Mouse (Mus musculus) stomach, embryonic 14.5 days (tissue): Measurements from ENCODE around the gene Ablim1. TPM values are rescaled to one million over a fixed set of nuclear protein-coding genes. Genes with fewer than 3 reads are reported as not detected.

Source experiments
- ATAC-seq: fragments of 200-750 bp; cut with Nextera tagmentation; 2 replicates; pipeline ENCODE4 v1.8.0; 2017; ENCODE audit warnings: low read depth, moderate TSS enrichment; ENCODE audit not compliant: insufficient number of reproducible peaks, insufficient read depth, low FRiP score
- H3K27ac ChIP-seq: fragments of 300-500 bp; sonication (generic); 2 replicates; pipeline ENCODE4 v1.5.1; 2014; ENCODE audit warnings: mild to moderate bottlenecking, low read length, moderate library complexity, mixed read lengths
- H3K27me3 ChIP-seq: fragments of 300-500 bp; sonication (generic); 2 replicates; pipeline ENCODE4 v1.6.1; 2014; ENCODE audit warnings: low read length, control low read depth, mixed read lengths; ENCODE audit not compliant: control insufficient read depth, insufficient read depth
- H3K36me3 ChIP-seq: fragments of 300-500 bp; sonication (generic); 2 replicates; pipeline ENCODE4 v1.6.1; 2014; ENCODE audit warnings: mild to moderate bottlenecking, control low read depth, low read length, moderate library complexity, mixed read lengths; ENCODE audit not compliant: control insufficient read depth, insufficient read depth
- H3K4me1 ChIP-seq: fragments of 300-500 bp; sonication (generic); 2 replicates; pipeline ENCODE4 v1.6.1; 2014; ENCODE audit warnings: low read length, control low read depth, mixed read lengths; ENCODE audit not compliant: control insufficient read depth, insufficient read depth
- H3K4me2 ChIP-seq: fragments of 300-500 bp; sonication (generic); replicated peaks from 2 replicates; pipeline ENCODE4 v1.6.1; 2014; ENCODE audit warnings: low read depth, low read length, control low read depth
- H3K4me3 ChIP-seq: fragments of 300-500 bp; sonication (generic); 2 replicates; pipeline ENCODE4 v1.5.1; 2014; ENCODE audit warnings: low read depth, low read length, control low read depth
- H3K9ac ChIP-seq: fragments of 300-500 bp; sonication (generic); replicated peaks from 2 replicates; pipeline ENCODE4 v1.6.1; 2014; ENCODE audit warnings: low read depth, mild to moderate bottlenecking, control low read depth, low read length, moderate library complexity, mixed read lengths
- H3K9me3 ChIP-seq: fragments of 300-500 bp; sonication (generic); 2 replicates; pipeline ENCODE4 v1.6.1; 2016; ENCODE audit warnings: low read depth, low read length, control low read depth; ENCODE audit not compliant: control insufficient read depth
- WGBS: fragments of 180-500 bp; shearing (Covaris S2); extraction: QIAGEN DNeasy Blood & Tissue Kit; methylation state at CpG from one replicate; pipeline ENCODE4 v1.1.7; 2014; 5-methylcytosine and 5-hydroxymethylcytosine counted together
- polyA plus RNA-seq: library from polyadenylated mRNA; unstranded; fragments of >200 nt; fragmentation: Nextera tagmentation; extraction: Ambion mirVana; gene quantifications from 2 replicates; pipeline ENCODE4 v1.2.1, GENCODE M21; 2014

Ablim1 gene
- polyA plus RNA-seq, 1 experiment from 2014 or later, result 36.9 TPM

DNA sequence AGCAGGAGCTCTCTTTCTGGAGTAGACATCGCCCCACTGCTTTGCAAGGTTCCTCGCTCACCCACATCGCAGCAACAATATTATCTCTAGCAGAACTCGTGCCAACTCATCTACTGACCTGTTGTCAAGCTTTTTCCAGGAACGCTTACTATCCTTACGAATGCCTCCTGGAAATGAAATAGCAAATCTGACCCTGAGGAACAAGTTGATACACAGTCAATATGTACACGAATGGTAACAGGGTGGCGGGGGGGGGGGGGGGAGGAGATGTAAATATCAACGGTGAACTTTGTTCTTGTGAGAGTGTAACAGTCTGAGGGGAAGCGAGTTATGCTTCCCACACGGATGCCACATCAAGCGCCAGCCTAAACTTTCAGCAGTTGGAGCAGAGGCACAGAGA is 56.9 kb downstream of the Ablim1 start:
- ATAC-seq, result no peak
- Histone ChIP-seq H3K27me3 (no peaks in the 10 kb centered on the region), H3K9me3 (no peaks in the 10 kb centered on the region), H3K4me3 (no peak overlapping the region), H3K9ac (no peak overlapping the region), H3K27ac (no peak overlapping the region), H3K4me2 (no peak overlapping the region), H3K4me1 (peaks cover 3% of the 10 kb centered on the region; the same call in 1 of the 2 replicates), H3K36me3 (no peaks in the 10 kb centered on the region)
- WGBS, result 74% methylated on average over 11 of the region's 12 CpGs

DNA sequence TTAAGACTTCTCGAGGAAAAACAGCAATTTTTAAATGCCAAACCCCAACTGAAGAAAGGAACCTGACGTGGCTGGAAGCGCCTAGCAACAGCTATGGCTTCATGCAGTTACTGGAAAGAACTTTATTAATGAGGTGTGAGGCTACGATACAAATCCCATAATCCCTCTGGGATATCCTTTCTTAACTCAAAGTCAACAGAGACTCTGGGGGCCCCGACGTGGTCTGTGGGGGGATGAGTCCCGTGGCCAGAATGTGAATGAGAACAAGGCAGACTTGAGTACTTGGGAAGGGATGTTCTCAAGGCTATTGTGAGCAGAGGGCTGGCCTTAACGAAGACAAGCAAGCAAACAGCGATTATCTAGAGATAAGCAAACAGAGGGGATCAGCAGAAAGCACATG is 58.1 kb downstream of the Ablim1 start:
- WGBS, result 35% methylated on average over 9 of the region's 9 CpGs
- H3K27ac ChIP-seq, result no peak overlapping the region
- H3K4me3 ChIP-seq, result no peak overlapping the region
- H3K4me1 ChIP-seq, result peaks cover 6% of the 10 kb centered on the region; the same call in 1 of the 2 replicates
- H3K4me2 ChIP-seq, result no peak overlapping the region
- no peak overlapping the region for H3K9ac ChIP-seq
- ATAC-seq, result no peak
- H3K36me3 ChIP-seq, result no peaks in the 10 kb centered on the region
- no peaks in the 10 kb centered on the region for H3K9me3 ChIP-seq
- no peaks in the 10 kb centered on the region for H3K27me3 ChIP-seq

DNA sequence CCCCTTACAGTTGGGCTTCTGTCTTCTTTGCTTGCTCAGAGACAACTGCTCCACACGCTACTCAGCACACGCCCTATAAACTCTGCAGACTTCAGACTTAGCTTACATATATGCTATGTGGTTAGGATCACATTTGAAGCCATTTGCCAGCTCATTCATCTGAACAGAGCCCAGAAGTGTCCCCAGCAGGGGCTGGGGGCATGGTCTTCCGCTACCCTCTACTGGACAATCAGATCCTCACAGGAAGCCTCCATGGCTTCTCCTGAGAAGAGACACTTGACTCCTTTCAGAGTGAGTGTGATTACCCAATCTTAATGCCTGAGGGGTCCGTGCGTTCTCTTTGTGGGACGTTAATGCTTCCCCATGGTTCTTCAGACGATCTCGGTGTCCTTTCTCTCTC is 59.6 kb downstream of the Ablim1 start:
- H3K27me3 ChIP-seq, result no peaks in the 10 kb centered on the region
- no peak for ATAC-seq
- H3K4me2 ChIP-seq, result no peak overlapping the region
- no peaks in the 10 kb centered on the region for H3K36me3 ChIP-seq
- H3K27ac ChIP-seq, result no peak overlapping the region
- WGBS, result 80% methylated on average over 8 of the region's 8 CpGs
- H3K9me3 ChIP-seq, result no peaks in the 10 kb centered on the region
- no peak overlapping the region for H3K9ac ChIP-seq
- H3K4me1 ChIP-seq, result peaks cover 6% of the 10 kb centered on the region; the same call in 1 of the 2 replicates
- H3K4me3 ChIP-seq, result no peak overlapping the region

- Histone ChIP-seq H3K9ac (no peak overlapping the region), H3K4me1 (peaks cover 6% of the 10 kb centered on the region; the same call in 1 of the 2 replicates), H3K4me3 (no peak overlapping the region), H3K36me3 (no peaks in the 10 kb centered on the region), H3K4me2 (no peak overlapping the region), H3K9me3 (no peaks in the 10 kb centered on the region), H3K27ac (no peak overlapping the region), H3K27me3 (no peaks in the 10 kb centered on the region)
- WGBS, result 51% methylated on average over 9 of the region's 9 CpGs
- peak; percentile 42; the same call in 1 of the 2 replicates for ATAC-seq
Measured at GRCm38 (mm10) chr19:57252692-57253448, 61.8 kb downstream of the Ablim1 start.

GRCm38 (mm10) chr19:57248781-57249180 is 65.9 kb downstream of the Ablim1 start:
- no peaks in the 10 kb centered on the region for H3K27me3 ChIP-seq
- no peak for ATAC-seq
- no peak overlapping the region for H3K4me3 ChIP-seq
- 81% methylated on average over 5 of the region's 5 CpGs for WGBS
- peaks cover 6% of the 10 kb centered on the region; the same call in 1 of the 2 replicates for H3K4me1 ChIP-seq
- H3K4me2 ChIP-seq, result no peak overlapping the region
- H3K9me3 ChIP-seq, result no peaks in the 10 kb centered on the region
- H3K27ac ChIP-seq, result no peak overlapping the region
- H3K9ac ChIP-seq, result no peak overlapping the region
- no peaks in the 10 kb centered on the region for H3K36me3 ChIP-seq

- ATAC-seq, result no peak
- H3K4me2 ChIP-seq, result no peak overlapping the region
Measured at GRCm38 (mm10) chr19:57247221-57247620, 67.5 kb downstream of the Ablim1 start.

GRCm38 (mm10) chr19:57244281-57244680 is 70.4 kb downstream of the Ablim1 start:
- WGBS, result 62% methylated on average over 7 of the region's 7 CpGs
- H3K4me1 ChIP-seq, result 0 out of 2 replicates have a peak, but pooled peaks cover 5% of the 10 kb centered on the region
- no peaks in the 10 kb centered on the region for H3K9me3 ChIP-seq
- H3K27me3 ChIP-seq, result no peaks in the 10 kb centered on the region
- H3K36me3 ChIP-seq, result no peaks in the 10 kb centered on the region
- no peak overlapping the region for H3K4me2 ChIP-seq
- no peak overlapping the region for H3K4me3 ChIP-seq
- no peak for ATAC-seq
- no peak overlapping the region for H3K9ac ChIP-seq
- no peak overlapping the region for H3K27ac ChIP-seq

More at GRCm38 (mm10) chr19:57247221-57247620, 67.5 kb downstream of the Ablim1 start:
- no peak overlapping the region for H3K9ac ChIP-seq
- H3K9me3 ChIP-seq, result no peaks in the 10 kb centered on the region
- 0 out of 2 replicates have a peak, but pooled peaks cover 3% of the 10 kb centered on the region for H3K4me1 ChIP-seq
- WGBS, result 68% methylated on average over 8 of the region's 8 CpGs
- H3K27ac ChIP-seq, result no peak overlapping the region
- H3K36me3 ChIP-seq, result no peaks in the 10 kb centered on the region
- no peak overlapping the region for H3K4me3 ChIP-seq
- H3K27me3 ChIP-seq, result no peaks in the 10 kb centered on the region

DNA sequence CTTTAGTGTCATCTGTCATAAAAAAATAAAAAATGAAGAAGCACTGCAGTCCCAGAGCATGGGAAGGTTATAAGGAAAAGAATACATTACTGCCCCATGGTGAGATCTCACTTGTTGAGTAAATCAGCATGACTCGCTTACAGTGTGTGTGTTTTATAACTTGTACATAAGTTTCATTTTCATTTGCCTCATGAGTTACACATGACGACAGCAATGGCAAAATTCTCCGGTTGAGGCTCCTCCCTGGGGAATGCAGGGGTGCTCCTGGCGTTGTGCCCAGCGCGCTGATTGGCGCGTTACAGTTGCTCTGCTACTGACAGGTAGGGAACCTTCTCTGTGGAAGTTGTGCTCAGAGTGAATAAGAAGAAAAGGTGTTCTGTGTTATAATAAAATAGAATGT is 71.1 kb downstream of the Ablim1 start:
- Histone ChIP-seq H3K4me2 (no peak overlapping the region), H3K4me3 (no peak overlapping the region), H3K9me3 (no peaks in the 10 kb centered on the region), H3K4me1 (0 out of 2 replicates have a peak, but pooled peaks cover 5% of the 10 kb centered on the region), H3K36me3 (no peaks in the 10 kb centered on the region), H3K27me3 (no peaks in the 10 kb centered on the region), H3K9ac (no peak overlapping the region), H3K27ac (no peak overlapping the region)
- 71% methylated on average over 8 of the region's 8 CpGs for WGBS
- ATAC-seq, result no peak
